Mouse (Mus musculus) kidney, postnatal 4 days (tissue): ENCODE results near the gene Zfp341.

Source experiments
- DNase-seq, 2 experiments: peaks; one replicate each; pipeline ENCODE4 v3.0.0; 2021; ENCODE audit warnings: mixed read lengths in 2 of 2

The Zfp341 gene

DNA sequence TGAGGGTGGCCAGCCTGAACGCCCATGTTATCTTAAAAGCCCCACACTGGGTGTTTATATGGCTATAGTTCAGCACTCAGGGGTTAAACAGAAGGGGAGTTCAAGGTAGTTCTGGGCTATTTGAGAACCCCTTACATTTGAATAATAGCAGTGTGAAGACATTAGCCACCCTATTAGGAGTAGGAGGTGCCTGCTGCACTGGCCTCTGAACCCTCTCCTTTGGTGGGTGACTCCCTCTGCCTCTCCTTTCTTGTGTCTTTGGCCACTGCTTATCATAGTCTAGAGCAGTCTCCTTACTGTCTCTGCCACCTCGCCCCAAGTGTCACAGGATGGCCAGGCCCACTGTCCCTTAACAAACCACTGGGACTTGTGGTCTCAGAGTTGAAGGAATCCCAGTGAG is 67.2 kb downstream of the Zfp341 start:
- no peak for DNase-seq

DNA sequence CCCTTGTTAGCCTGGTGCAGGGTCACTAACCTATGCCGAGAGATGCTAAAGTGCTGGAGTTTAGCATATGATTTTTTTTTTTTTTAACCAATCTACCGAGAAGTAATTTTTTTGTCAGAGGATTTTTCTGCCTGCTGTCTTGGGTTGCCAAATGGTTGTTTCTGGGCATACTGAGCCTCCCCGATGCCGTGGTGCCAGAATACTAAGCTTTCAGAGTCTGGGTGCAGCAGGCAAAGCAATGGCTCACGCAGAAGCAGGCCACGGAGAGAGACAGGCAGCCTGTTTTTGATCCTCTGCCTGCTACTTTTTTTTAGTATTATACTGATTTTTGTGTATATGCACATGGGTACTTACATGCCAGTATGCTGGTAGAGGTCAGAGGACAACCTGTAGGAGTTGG is 67.8 kb downstream of the Zfp341 start:
- no peak for DNase-seq

GRCm38 (mm10) chr2:154682712-154683111 is 69.6 kb downstream of the Zfp341 start:
- no peak for DNase-seq

DNA sequence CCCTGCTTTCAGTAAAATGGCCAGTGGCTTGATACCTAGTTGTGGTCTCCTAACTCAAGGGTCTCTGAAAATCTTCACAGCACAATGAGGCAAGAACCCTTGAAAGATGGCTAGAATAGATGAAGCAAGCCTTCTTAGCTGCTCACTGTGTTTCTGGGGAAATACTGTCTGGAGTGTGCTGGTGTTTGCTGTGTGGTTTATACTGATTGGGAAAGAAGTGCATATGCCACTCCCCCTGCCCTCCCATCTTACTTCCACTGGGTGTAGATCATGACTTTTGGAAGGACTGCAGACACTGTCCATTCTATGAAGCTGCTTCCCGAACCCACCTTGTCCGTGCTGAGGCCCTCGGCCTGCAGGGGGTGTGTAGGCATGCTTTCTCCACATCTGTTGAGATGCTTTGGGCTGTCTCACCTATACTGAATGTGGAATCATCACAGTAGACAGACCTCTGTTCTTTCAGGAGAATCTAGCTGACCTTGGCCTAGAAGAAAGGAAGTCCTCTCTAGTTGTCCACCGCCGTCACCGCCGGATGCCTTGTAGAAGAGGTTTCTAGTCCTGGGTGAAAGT is 71.9 kb downstream of the Zfp341 start:
- DNase-seq = no peak

- no peak for DNase-seq
Measured at GRCm38 (mm10) chr2:154685772-154686171, 72.7 kb downstream of the Zfp341 start.

DNA sequence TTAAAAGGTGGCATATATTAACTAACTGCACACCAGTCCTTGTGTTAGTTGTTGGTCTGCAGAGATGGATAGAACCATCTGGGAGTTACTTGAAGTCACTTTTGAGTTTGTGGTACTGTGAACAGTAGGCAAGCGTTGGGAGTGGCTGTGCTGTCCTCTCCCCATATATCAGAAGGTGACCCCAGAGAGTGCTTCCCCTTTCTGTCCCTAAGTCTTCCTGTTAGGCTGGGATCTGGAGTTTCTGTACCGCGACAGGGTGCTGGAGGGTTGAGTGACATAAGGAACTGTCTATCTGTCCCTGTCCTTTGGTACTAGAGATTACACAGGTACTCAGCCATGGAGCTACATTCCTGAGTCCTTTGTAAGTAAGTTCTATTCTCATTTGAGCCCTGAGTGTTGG is 73.7 kb downstream of the Zfp341 start:
- no peak for DNase-seq

DNA sequence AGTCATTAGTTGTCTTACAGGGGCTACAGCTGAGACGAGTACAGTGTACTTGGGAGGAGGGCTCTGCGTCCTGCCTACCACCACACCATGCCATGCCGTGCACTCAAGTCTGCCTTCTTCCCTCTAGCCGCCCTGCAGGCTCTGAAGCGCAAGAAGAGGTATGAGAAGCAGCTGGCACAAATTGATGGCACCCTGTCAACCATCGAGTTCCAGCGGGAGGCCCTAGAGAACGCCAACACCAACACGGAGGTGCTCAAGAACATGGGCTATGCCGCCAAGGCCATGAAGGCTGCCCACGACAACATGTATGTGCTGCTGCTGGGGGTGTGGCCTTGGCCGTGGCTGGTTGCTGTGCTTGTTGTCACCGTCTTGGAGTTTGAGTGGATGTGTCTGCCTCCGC is 76.3 kb downstream of the Zfp341 start:
- no peak for DNase-seq

DNA sequence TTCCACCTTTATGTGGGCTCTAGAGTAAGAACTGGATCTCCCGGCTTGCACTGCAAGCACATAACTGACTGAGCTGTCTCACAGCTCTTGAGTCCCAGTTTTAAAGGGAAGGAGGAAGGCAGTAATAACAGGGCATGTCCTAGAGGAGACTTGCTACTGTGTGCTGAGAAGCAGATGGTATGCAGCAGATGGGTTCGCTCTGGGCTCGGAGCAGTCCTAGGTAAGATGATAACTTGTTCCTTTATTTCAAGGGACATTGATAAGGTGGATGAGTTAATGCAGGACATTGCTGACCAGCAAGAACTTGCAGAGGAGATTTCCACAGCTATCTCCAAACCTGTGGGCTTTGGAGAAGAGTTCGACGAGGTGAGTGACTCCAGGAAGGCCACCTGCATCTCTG is 77.9 kb downstream of the Zfp341 start:
- DNase-seq = no peak

DNA sequence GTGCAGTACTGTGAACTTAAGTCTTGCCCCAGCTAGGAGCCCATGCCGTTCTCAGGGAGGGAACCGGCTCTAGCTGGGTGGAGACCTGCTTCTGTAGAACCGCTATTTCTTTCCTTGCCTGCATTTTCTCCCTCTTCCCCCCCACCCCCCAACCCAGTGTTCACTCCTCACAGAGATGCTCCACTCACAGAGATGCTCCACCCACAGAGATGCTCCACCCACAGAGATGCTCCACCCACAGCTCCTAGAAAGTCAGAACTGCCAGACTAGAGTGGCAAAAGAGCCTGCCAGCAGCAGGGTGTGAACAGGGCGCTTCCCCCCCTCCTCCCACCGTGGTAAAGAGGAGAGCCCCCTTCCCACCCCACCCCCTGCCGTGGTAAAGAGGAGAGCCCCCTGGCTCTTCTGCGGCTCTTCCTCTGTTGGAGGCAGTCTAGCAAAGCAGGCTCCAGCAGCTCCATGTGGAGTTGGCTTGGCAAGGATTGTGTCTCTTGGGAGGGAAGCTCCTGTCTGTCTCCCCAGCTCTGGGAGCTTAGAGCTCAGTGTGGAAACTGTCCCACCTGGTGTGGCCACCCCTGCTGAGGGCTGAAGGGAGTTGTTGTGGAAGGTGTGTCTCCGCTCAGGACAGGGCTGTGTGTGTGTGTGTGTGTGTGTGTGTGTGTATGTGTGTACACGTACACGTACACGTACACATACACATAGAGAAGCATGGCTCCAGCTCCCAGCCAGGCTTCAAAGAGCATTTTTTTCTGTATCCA is 80.3 kb downstream of the Zfp341 start:
- DNase-seq = no peak

- peak in 1 of 2 experiments; percentile 32 for DNase-seq
Measured at GRCm38 (mm10) chr2:154693941-154694256, 80.8 kb downstream of the Zfp341 start.

GRCm38 (mm10) chr2:154695690-154696089 is 82.6 kb downstream of the Zfp341 start:
- no peak for DNase-seq
